Mouse (Mus musculus) embryonic fibroblast, embryonic 13.5 days (primary cell): Measurements from ENCODE around the gene Sycn.
"Not testable (repeated sequence)": the region's sequence is repeated elsewhere in the genome, so short reads cannot be mapped to it uniquely, and the experiment has no call there.

Experiments
- CTCF ChIP-seq: IDR thresholded peaks from 2 replicates; pipeline ENCODE4 v1.5.1; 2011; ENCODE audit warnings: mild to moderate bottlenecking, control low read depth, low read length, moderate library complexity, borderline replicate concordance; ENCODE audit not compliant: insufficient read depth
- POLR2A ChIP-seq: IDR thresholded peaks from 2 replicates; pipeline ENCODE4 v1.6.1; 2011; ENCODE audit warnings: low read depth, mild to moderate bottlenecking, control low read depth, low read length, moderate library complexity

GRCm38 (mm10) chr7:28510405-28510974, 30.2 kb upstream of the Sycn start, which contains the start of gene Ifnl2:
- not testable (repeated sequence) for TF ChIP-seq CTCF, POLR2A
